Mouse (Mus musculus) ES-E14 (cell line): Measurements from ENCODE around the gene Ank2. TPM values are rescaled to one million over a fixed set of nuclear protein-coding genes. Genes with fewer than 3 reads are reported as not detected.

Source experiments
- DNase-seq: peaks from one replicate; pipeline ENCODE4 v3.0.0-alpha.2; 2013; ENCODE audit warnings: low read depth, low spot score
- H3K27ac ChIP-seq: 2 replicates; pipeline ENCODE4 v1.5.1; 2012; ENCODE audit warnings: low read depth, mild to moderate bottlenecking, low read length, moderate library complexity, mixed read lengths; ENCODE audit not compliant: poor library complexity, insufficient read depth, severe bottlenecking
- H3K36me3 ChIP-seq: 2 replicates; pipeline ENCODE4 v1.6.1; 2012; ENCODE audit warnings: mild to moderate bottlenecking, low read length, moderate library complexity, mixed read lengths; ENCODE audit not compliant: control insufficient read depth, poor library complexity, insufficient read depth, severe bottlenecking
- H3K4me1 ChIP-seq, 2 experiments: fragments of 150-350 bp in 1 of 2; sonication (generic) in 1 of 2; 2 replicates each; pipeline ENCODE4 v1.6.1; 2012; ENCODE audit warnings: low read length in 2 of 2, mild to moderate bottlenecking in 1 of 2, mixed read lengths in 1 of 2; ENCODE audit not compliant: control insufficient read depth in 2 of 2, insufficient read depth in 2 of 2, poor library complexity in 1 of 2
- H3K4me3 ChIP-seq, 2 experiments: fragments of 150-350 bp in 1 of 2; sonication (generic) in 1 of 2; 2 replicates each; pipeline ENCODE4 v1.5.1; 2012; ENCODE audit warnings: low read length in 2 of 2, low read depth in 1 of 2, mild to moderate bottlenecking in 1 of 2, mixed read lengths in 1 of 2; ENCODE audit not compliant: insufficient read depth in 1 of 2, poor library complexity in 1 of 2, severe bottlenecking in 1 of 2
- H3K9ac ChIP-seq: 2 replicates; pipeline ENCODE4 v1.6.1; 2012; ENCODE audit warnings: low read depth, mild to moderate bottlenecking, low read length, mixed read lengths; ENCODE audit not compliant: poor library complexity, insufficient read depth, severe bottlenecking
- H3K9me3 ChIP-seq: fragments of 150-350 bp; sonication (generic); 2 replicates; pipeline ENCODE4 v1.6.1; 2012; ENCODE audit warnings: low read depth, mild to moderate bottlenecking, low read length; ENCODE audit not compliant: control insufficient read depth, insufficient read depth
- CHD2 ChIP-seq: IDR thresholded peaks from 2 replicates; pipeline ENCODE4 v1.6.1; 2014; ENCODE audit warnings: mild to moderate bottlenecking, low read depth, low read length, inconsistent platforms
- HCFC1 ChIP-seq: IDR thresholded peaks from 2 replicates; pipeline ENCODE4 v1.6.1; 2012; ENCODE audit warnings: low read length, inconsistent platforms, borderline replicate concordance; ENCODE audit not compliant: insufficient read depth
- MAFK ChIP-seq: IDR thresholded peaks from 2 replicates; pipeline ENCODE4 v1.6.1; 2014; ENCODE audit warnings: mild to moderate bottlenecking, low read depth, low read length, inconsistent platforms; ENCODE audit not compliant: insufficient read depth
- ZC3H11A ChIP-seq: IDR thresholded peaks from 2 replicates; pipeline ENCODE4 v1.6.1; 2012; ENCODE audit warnings: low read depth, mild to moderate bottlenecking, inconsistent platforms, low read length, borderline replicate concordance
- ZNF384 ChIP-seq: IDR thresholded peaks from 2 replicates; pipeline ENCODE4 v1.6.1; 2012; ENCODE audit warnings: low read depth, low read length, inconsistent platforms
- in situ Hi-C, 2 experiments: fragments of 600-800 bp; cut with MboI; formaldehyde crosslinking; loops; one replicate each; pipeline ENCODE4 v1.15.1; 2025; ENCODE audit warnings: low sequenced_read_pairs in 2 of 2, inconsistent platforms in 1 of 2; ENCODE audit not compliant: unreplicated experiment in 2 of 2
- total RNA-seq: library from RNA; depleted of rRNA; stranded (reverse); fragments of 300-350 nt; gene quantifications from 2 replicates; pipeline ENCODE4 v1.2.3, GENCODE M21; 2012

The Ank2 gene
- total RNA-seq, 1 experiment = 15.2 TPM

- no peaks in the 10 kb centered on the region for H3K36me3 ChIP-seq
- H3K27ac ChIP-seq = no peak overlapping the region
- DNase-seq = no peak
- in situ Hi-C loops = no loop called here
- no peak overlapping the region for H3K9ac ChIP-seq
- H3K9me3 ChIP-seq = no peaks in the 10 kb centered on the region
- TF ChIP-seq ZC3H11A (no peak), MAFK (no peak), HCFC1 (no peak), ZNF384 (no peak), CHD2 (no peak)
- H3K4me3 ChIP-seq = no peak overlapping the region
- no peaks in the 10 kb centered on the region; a peak in 1 of 4 replicates for H3K4me1 ChIP-seq
These were observed 523.7 kb downstream of the Ank2 start for GRCm38 (mm10) chr3:126975409-126975808.

GRCm38 (mm10) chr3:126973551-126973950, 525.6 kb downstream of the Ank2 start:
- H3K9ac ChIP-seq = no peak overlapping the region
- no peaks in the 10 kb centered on the region for H3K36me3 ChIP-seq
- no peak for TF ChIP-seq HCFC1
- TF ChIP-seq ZC3H11A = no peak
- TF ChIP-seq ZNF384 = no peak
- no peaks in the 10 kb centered on the region for H3K9me3 ChIP-seq
- H3K4me3 ChIP-seq = no peak overlapping the region
- no peak for DNase-seq
- H3K4me1 ChIP-seq = no peaks in the 10 kb centered on the region
- in situ Hi-C loops = no loop called here
- H3K27ac ChIP-seq = no peak overlapping the region

- H3K9me3 ChIP-seq = no peaks in the 10 kb centered on the region
- H3K4me3 ChIP-seq = no peak overlapping the region
- in situ Hi-C loops = no loop called here
- no peak overlapping the region for H3K27ac ChIP-seq
- TF ChIP-seq MAFK (no peak), ZC3H11A (no peak), HCFC1 (no peak), CHD2 (no peak), ZNF384 (no peak)
- H3K4me1 ChIP-seq = peaks cover 0 to under 1% of the 10 kb centered on the region in 2 experiments; a peak in 1 of 4 replicates
- H3K36me3 ChIP-seq = no peaks in the 10 kb centered on the region
- H3K9ac ChIP-seq = no peak overlapping the region
- no peak for DNase-seq
These were observed 527.6 kb downstream of the Ank2 start for GRCm38 (mm10) chr3:126971531-126971930.

- Histone ChIP-seq H3K36me3 (no peaks in the 10 kb centered on the region), H3K9ac (no peak overlapping the region), H3K4me3 (no peak overlapping the region), H3K9me3 (no peaks in the 10 kb centered on the region), H3K27ac (no peak overlapping the region), H3K4me1 (peaks cover 0 to 5% of the 10 kb centered on the region in 2 experiments; a peak in 1 of 4 replicates)
- in situ Hi-C loops = no loop called here
- DNase-seq = no peak
- TF ChIP-seq MAFK (no peak), CHD2 (no peak), ZC3H11A (no peak), ZNF384 (no peak), HCFC1 (no peak)
These were observed 530.4 kb downstream of the Ank2 start for GRCm38 (mm10) chr3:126968721-126969120.

GRCm38 (mm10) chr3:126965767-126966166, 533.4 kb downstream of the Ank2 start:
- in situ Hi-C loops = no loop called here
- Histone ChIP-seq H3K4me1 (peaks cover 0 to 5% of the 10 kb centered on the region in 2 experiments; a peak in 1 of 4 replicates), H3K9me3 (no peaks in the 10 kb centered on the region), H3K9ac (no peak overlapping the region), H3K36me3 (no peaks in the 10 kb centered on the region), H3K27ac (no peak overlapping the region), H3K4me3 (no peak overlapping the region)
- no peak for DNase-seq
- no peak for TF ChIP-seq ZNF384
- TF ChIP-seq ZC3H11A = no peak
- no peak for TF ChIP-seq HCFC1
- TF ChIP-seq CHD2 = no peak
- TF ChIP-seq MAFK = no peak
